Mouse (Mus musculus): ENCODE data around the gene Cdk10. TPM values are rescaled to one million over a fixed set of nuclear protein-coding genes. Genes with fewer than 3 reads are reported as not detected.
"Not testable (repeated sequence)": the region's sequence is repeated elsewhere in the genome, so short reads cannot be mapped to it uniquely, and the experiment has no call there.

Cdk10 gene
- polyA plus RNA-seq, 1 experiment from 2014 or later, result 48.7 TPM

DNA sequence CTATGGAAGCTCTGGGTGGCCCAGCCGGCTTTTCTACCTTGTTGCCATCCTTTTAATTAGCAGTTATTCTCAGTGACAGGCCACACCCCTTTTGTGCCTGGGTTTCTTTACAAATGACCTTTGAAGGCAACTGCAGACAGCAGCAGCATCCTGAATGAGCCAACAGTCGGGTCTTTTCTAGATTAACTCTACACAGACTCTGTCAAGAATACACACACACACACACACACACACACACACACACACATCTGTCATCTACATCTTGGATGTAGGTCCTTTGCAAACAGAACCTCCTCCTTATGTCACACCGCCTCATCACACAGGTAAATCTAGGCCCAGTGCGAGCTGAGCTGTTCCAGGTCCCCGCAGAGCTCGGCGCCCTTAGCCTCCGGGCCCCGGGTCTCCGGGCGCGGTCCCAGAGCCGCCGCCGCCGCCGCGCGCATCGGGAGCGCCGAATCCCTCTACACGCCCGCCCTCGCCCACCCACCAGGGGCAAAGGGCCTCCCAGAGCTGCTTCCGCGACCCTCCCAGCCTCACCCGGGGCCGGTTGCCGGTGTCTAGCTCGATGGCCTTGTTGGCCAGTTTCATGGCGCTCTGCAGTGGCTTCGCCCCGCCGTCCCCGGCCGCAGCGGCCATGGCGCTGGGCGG is 28.9 kb downstream of the Cdk10 start:
- Histone ChIP-seq H3K4me3 (replicated peaks) (peak overlapping the region; percentile 99), H3K9me3 (no peaks in the 10 kb centered on the region), H3K4me1 (replicated peaks) (peaks cover 36% of the 10 kb centered on the region), H3K36me3 (peaks cover 62% of the 10 kb centered on the region), H3K4me2 (replicated peaks) (peak overlapping the region; percentile 99), H3K9ac (replicated peaks) (peak overlapping the region; percentile 96), H3K27ac (peak overlapping the region; percentile 89), H3K27me3 (no peaks in the 10 kb centered on the region)
- peak; percentile 65 for ATAC-seq
- 1% methylated on average over 40 of the region's 40 CpGs for WGBS

DNA sequence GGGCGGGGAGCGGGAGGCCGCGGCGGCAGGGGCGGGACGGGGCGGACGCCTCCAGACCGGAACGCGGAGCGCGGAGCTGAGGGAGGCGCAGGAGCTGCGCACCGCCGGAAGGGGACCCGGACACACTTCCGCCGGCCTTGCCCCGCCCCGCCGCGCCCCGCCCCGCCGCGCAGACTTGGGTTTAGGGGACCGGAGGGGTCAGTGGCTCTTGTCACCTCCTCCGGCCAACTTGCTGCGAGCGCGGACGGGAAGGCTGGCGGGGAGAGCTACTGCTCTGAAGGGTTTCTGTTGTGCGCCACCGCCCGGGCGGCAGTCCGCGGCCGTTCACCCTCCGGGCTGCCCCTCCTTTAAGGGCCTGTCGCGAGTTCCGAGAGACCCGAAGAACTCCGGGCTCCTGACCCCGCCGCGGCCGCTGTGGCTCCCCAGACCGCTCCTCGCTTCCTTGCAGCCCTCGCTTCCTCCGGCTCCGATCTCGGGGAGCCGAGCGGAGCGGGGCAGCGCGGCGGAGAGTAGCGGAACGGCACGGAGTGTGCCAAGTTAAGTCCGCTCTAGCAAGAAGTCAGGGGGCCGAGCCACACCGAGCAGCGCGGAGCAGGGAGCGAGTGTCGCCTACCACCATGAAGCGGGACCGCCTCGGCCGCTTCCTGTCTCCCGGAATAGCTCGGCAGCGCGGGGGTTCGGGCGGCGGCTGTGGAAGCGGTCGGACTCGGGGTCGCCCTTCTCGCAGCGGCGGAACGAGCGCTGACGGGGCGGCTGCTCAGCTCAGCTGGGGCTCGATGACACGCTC is 29.6 kb downstream of the Cdk10 start, which contains the start of the genes Zfp276 and Vps9d1:
TSS of gene Zfp276 (plus strand) at position 97 of the 787 bp plus-strand sequence.
TSS of gene Vps9d1 (minus strand) at position 250 of the 787 bp plus-strand sequence.
- peak; percentile 97 for ATAC-seq
- Histone ChIP-seq H3K4me1 (replicated peaks) (peaks cover 36% of the 10 kb centered on the region), H3K9me3 (no peaks in the 10 kb centered on the region), H3K27ac (peak within 1 kb of the TSS; percentile 89), H3K4me3 (replicated peaks) (peak within 1 kb of the TSS; percentile 99), H3K36me3 (peaks cover 62% of the 10 kb centered on the region), H3K27me3 (no peaks in the 10 kb centered on the region), H3K4me2 (replicated peaks) (peak within 1 kb of the TSS; percentile 99), H3K9ac (replicated peaks) (peak within 1 kb of the TSS; percentile 96)
- WGBS, result under 1% methylated on average over 73 of the region's 99 CpGs

DNA sequence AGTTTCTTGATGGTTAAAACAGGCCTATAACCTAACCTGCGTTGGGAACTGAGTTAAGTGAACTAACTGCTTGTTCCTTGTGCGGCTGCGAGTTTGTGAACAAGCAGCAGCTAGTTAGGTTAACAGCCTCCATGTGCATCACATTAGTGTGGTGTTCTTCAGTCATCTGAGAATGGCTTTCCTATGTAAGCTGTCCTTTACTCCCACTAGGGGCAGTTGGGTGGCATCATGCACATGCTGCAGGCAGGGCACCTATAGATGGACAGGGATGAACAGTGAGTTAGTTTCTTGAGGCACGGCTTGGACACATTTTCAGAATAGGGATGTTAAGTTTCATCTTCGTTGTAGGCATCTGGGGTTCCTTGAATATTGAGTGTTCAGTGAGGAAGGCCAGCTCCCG is 30.5 kb downstream of the Cdk10 start:
- Histone ChIP-seq H3K36me3 (peaks cover 62% of the 10 kb centered on the region), H3K4me3 (replicated peaks) (peak overlapping the region; percentile 99), H3K27ac (no peak overlapping the region), H3K27me3 (no peaks in the 10 kb centered on the region), H3K4me1 (replicated peaks) (peaks cover 36% of the 10 kb centered on the region), H3K9ac (replicated peaks) (peak overlapping the region; percentile 96), H3K4me2 (replicated peaks) (peak overlapping the region; percentile 99), H3K9me3 (no peaks in the 10 kb centered on the region)
- WGBS, result 66% methylated on average over 6 of the region's 6 CpGs
- ATAC-seq, result no peak

DNA sequence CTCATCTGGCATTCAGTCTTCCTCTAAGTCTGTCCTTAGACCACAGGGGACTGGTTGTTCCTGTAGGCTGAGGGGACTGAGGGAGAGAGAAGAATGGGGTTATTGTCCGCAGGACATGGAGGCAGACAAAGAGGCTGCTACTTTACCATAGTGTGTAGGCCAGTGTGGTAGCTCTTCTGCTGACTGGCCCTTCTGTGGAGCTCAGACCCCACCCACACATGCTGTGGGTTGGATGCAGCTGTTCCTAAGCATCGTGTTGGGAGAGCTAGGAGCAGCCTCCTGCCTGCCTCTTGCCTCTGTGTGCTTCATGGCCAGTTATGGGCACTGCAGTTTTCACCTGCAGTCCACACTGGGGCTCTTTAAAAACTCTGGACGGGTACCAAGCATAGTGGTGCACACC is 32.5 kb downstream of the Cdk10 start:
- Histone ChIP-seq H3K27me3 (no peaks in the 10 kb centered on the region), H3K4me3 (replicated peaks) (no peak overlapping the region), H3K27ac (no peak overlapping the region), H3K9me3 (no peaks in the 10 kb centered on the region), H3K4me1 (replicated peaks) (peaks cover 36% of the 10 kb centered on the region), H3K4me2 (replicated peaks) (no peak overlapping the region), H3K9ac (replicated peaks) (no peak overlapping the region), H3K36me3 (peaks cover 57% of the 10 kb centered on the region)
- 79% methylated on average over 3 of the region's 3 CpGs for WGBS
- ATAC-seq, result no peak

DNA sequence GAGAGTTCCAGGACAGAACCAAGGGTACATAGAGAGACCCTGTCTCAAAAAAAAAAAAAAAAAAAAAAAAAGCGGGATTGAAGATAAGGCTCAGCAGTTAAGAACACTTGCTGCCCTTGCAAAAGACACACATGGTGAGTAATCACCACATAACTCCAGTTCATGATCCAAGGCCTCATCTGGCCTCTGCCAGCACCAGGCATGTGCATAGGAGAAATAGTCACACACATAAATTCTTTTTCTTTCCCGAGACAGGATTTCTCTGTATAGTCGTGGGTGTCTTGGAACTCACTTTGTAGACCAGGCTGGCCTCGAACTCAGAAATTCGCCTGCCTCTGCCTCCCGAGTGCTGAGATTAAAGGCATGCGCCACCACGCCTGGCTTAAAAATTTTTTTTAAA is 33.0 kb downstream of the Cdk10 start:
- WGBS, result 90% methylated on average over 7 of the region's 8 CpGs
- not testable (repeated sequence) for H3K27ac ChIP-seq; H3K4me2 ChIP-seq (replicated peaks); H3K27me3 ChIP-seq; H3K9me3 ChIP-seq; H3K4me3 ChIP-seq (replicated peaks); H3K9ac ChIP-seq (replicated peaks); ATAC-seq
- Histone ChIP-seq H3K36me3 (peaks cover 56% of the 10 kb centered on the region), H3K4me1 (replicated peaks) (peaks cover 33% of the 10 kb centered on the region)

DNA sequence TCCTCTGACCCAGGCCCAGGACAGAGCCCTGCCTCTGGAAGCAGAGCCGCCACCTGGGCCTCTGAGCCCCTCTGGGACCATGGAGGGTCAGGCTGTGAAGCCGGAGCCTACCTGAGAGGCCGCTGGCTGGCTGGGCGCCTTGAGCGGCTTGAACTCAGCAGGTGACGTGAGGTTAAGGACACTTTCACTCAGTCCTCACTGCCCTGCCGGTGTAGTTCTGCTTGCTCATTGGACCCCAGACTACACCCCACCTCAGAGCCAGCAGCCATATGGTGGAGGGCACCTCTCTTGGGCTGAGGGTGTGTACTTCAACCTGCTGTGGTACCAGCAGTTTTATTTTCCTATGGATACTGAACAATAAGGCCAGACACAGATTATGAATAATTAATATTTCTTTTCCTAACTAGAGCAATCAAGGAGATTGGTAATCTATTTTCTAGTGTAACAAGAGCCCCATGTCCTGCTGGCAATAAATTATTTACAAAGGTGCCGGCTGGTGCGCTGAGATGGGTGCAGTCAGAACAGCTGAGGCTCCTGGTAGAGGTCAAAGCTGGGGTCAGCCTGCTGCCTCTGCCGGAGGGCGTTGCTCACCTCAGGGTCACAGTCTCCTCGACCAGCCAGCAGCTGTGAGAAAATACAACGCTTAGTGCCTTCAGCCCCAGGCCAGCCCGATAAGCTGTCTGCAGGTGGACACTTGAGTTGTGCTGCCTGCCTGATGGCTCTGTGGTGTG is 43.4 kb downstream of the Cdk10 start:
- Histone ChIP-seq H3K4me1 (replicated peaks) (no peaks in the 10 kb centered on the region), H3K27ac (no peak overlapping the region), H3K27me3 (no peaks in the 10 kb centered on the region), H3K36me3 (peaks cover 74% of the 10 kb centered on the region), H3K4me3 (replicated peaks) (no peak overlapping the region), H3K4me2 (replicated peaks) (no peak overlapping the region), H3K9me3 (no peaks in the 10 kb centered on the region), H3K9ac (replicated peaks) (no peak overlapping the region)
- WGBS, result 78% methylated on average over 14 of the region's 14 CpGs
- no peak; the same call in 1 of the 2 replicates for ATAC-seq

DNA sequence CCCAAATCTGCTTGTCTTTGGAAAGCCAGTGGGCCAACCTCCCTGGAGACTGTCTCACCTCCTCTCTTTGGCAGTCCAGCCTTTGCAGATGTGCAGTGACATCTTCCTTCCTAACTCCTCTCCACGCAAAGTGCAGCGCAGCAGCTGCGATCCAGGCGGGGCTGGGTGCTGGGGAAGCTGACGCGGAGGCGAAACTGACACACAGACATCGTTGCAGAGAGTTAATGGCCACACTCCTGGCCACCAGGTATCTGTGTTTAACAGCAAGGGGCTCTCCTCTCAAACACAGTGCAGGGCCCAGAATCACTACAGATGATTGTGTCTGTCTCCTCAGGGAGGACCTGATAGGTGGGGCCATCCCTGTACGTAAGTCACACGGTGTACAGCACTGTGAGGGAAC is 46.5 kb downstream of the Cdk10 start:
- Histone ChIP-seq H3K4me1 (replicated peaks) (no peaks in the 10 kb centered on the region), H3K9ac (replicated peaks) (no peak overlapping the region), H3K9me3 (no peaks in the 10 kb centered on the region), H3K36me3 (peaks cover 47% of the 10 kb centered on the region), H3K27me3 (no peaks in the 10 kb centered on the region), H3K4me3 (replicated peaks) (no peak overlapping the region), H3K27ac (no peak overlapping the region), H3K4me2 (replicated peaks) (no peak overlapping the region)
- 95% methylated on average over 10 of the region's 10 CpGs for WGBS
- no peak for ATAC-seq

DNA sequence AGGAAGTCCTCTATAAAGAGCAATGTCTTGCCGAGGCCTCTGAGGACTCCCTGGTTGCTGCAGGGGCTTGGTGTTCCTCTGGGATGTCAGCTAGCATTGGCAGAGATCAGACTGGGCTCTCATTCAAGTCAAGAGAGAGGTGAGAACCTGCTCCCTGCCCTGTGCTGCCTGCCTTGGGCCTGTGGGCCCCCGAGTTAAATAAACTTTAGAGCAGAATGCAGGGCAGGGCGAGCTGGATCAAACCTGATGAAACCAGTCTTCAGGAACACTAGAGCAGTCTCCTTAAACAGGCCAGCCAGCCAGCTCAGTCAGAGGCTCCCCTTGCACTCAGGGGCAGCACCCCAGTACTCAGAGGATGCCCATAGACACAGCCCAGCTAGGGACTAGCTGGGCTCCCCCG is 47.3 kb downstream of the Cdk10 start:
- H3K9ac ChIP-seq (replicated peaks), result no peak overlapping the region
- 77% methylated on average over 4 of the region's 4 CpGs for WGBS

DNA sequence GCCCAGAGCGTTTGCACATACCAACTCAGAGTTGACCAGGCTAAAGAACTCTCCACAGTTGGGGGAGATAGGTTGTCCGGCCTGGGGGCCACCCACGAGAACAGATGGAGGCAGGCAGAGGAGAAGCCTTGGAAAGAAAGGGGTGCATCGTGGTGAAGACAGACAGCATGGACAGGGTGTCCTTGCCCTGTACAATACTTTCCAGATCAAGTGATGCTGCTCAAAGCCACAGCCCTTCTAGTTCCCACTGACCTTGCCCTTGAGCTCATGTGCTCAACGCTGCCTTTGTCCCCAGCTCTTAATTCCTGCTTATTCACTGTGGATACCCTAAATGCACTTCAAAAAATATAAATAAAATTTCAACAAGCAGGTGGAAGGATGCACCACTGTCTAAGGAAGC is 49.8 kb downstream of the Cdk10 start:
- H3K4me3 ChIP-seq (replicated peaks), result no peak overlapping the region
- no peak overlapping the region for H3K9ac ChIP-seq (replicated peaks)
- H3K4me2 ChIP-seq (replicated peaks), result no peak overlapping the region
- H3K27me3 ChIP-seq, result no peaks in the 10 kb centered on the region
- no peaks in the 10 kb centered on the region for H3K4me1 ChIP-seq (replicated peaks)
- peaks cover 20% of the 10 kb centered on the region for H3K36me3 ChIP-seq
- ATAC-seq, result no peak
- no peaks in the 10 kb centered on the region for H3K9me3 ChIP-seq
- WGBS, result 91% methylated on average over 5 of the region's 5 CpGs
- H3K27ac ChIP-seq, result no peak overlapping the region

More for the DNA sequence above, 47.3 kb downstream of the Cdk10 start:
- no peak overlapping the region for H3K4me2 ChIP-seq (replicated peaks)
- H3K27ac ChIP-seq, result no peak overlapping the region
- H3K27me3 ChIP-seq, result no peaks in the 10 kb centered on the region
- ATAC-seq, result no peak
- H3K4me1 ChIP-seq (replicated peaks), result no peaks in the 10 kb centered on the region
- H3K36me3 ChIP-seq, result peaks cover 40% of the 10 kb centered on the region
- H3K9me3 ChIP-seq, result no peaks in the 10 kb centered on the region
- no peak overlapping the region for H3K4me3 ChIP-seq (replicated peaks)

DNA sequence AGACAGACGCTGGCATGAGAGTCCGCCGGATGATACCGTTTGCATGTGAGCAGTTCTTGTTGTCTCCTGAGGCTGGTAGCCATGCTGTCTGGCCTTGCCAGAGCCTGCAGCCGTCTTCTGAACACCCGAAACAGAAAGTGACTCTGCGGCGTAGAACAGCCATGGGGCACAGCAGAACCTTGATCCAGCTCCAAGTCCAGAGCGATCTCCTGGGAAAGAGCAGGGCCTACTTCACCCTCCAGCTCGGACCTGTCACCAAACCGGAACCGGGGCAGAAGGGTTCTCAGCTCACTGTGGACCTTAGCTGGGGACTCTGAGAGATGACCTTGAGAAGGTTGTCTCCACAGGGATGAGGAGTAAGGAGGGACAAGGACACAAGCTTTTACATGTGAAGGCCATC is 50.5 kb downstream of the Cdk10 start:
- no peak for ATAC-seq
- H3K4me3 ChIP-seq (replicated peaks), result no peak overlapping the region
- H3K4me1 ChIP-seq (replicated peaks), result no peaks in the 10 kb centered on the region
- H3K9ac ChIP-seq (replicated peaks), result no peak overlapping the region
- no peak overlapping the region for H3K27ac ChIP-seq
- 95% methylated on average over 12 of the region's 12 CpGs for WGBS
- no peaks in the 10 kb centered on the region for H3K9me3 ChIP-seq
- peaks cover 16% of the 10 kb centered on the region for H3K36me3 ChIP-seq
- H3K4me2 ChIP-seq (replicated peaks), result no peak overlapping the region
- no peaks in the 10 kb centered on the region for H3K27me3 ChIP-seq

DNA sequence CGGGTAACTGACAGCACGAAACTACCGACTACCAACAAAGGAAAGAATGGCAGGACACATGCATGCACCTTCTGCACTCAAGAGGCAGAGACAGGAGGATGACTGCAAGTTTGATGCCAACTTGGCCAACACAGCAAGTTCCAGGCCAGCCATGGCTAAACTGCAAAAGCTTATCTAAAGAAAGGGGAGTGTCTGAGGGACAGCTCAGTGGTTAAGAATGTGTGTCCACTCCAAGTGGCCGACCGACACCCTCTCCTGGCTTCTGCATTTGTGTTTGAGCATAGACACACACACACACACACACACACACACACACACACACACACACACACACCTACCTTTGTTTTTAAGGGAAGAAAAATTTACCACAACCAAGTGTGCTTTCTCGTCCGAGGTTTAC is 53.8 kb downstream of the Cdk10 start:
- no peak overlapping the region for H3K4me2 ChIP-seq (replicated peaks)
- no peaks in the 10 kb centered on the region for H3K27me3 ChIP-seq
- H3K27ac ChIP-seq, result no peak overlapping the region
- 80% methylated on average over 7 of the region's 7 CpGs for WGBS
- no peak overlapping the region for H3K4me3 ChIP-seq (replicated peaks)
- peaks cover 24% of the 10 kb centered on the region; the same call in 1 of the 2 replicates for H3K36me3 ChIP-seq
- H3K4me1 ChIP-seq (replicated peaks), result no peaks in the 10 kb centered on the region
- no peak for ATAC-seq
- no peak overlapping the region for H3K9ac ChIP-seq (replicated peaks)
- no peaks in the 10 kb centered on the region for H3K9me3 ChIP-seq

DNA sequence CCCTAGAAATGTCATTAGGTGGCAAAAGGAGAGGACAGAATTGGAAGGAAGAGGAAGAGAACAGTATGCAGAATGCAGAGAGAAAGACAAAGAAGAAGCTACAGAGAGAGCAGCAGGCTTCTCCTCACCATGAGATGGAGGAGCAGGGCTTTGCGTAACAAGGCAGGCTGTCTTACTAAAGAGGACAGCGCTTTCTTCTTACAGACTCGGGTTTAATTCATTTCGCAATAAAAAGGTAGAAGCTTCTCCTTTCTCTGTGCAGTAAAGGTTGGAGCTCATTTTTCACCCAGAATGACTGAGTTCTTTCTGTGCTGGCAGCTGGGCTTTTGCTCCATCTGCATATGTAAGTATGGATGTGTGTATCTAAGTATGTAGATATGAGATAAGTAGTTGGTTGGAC is 55.2 kb downstream of the Cdk10 start:
- Histone ChIP-seq H3K4me3 (replicated peaks) (no peak overlapping the region), H3K27me3 (no peaks in the 10 kb centered on the region), H3K9me3 (no peaks in the 10 kb centered on the region), H3K4me1 (replicated peaks) (no peaks in the 10 kb centered on the region), H3K9ac (replicated peaks) (no peak overlapping the region), H3K27ac (no peak overlapping the region), H3K36me3 (peaks cover 20% of the 10 kb centered on the region; the same call in 1 of the 2 replicates), H3K4me2 (replicated peaks) (no peak overlapping the region)
- 92% methylated on average over 4 of the region's 4 CpGs for WGBS
- ATAC-seq, result no peak
